Mouse (Mus musculus) c-Kit-positive CD71-negative TER-119-negative erythroid progenitor cells, embryonic 14.5 days (primary cell): ENCODE data around the gene Atoh8.
A peak's percentile ranks its signal among the peaks of the same experiment; 100 is the strongest.

Experiments used
- DNase-seq: peaks from one replicate; pipeline ENCODE4 v3.0.0-alpha.2; 2013; ENCODE audit warnings: low read depth

The Atoh8 gene

GRCm38 (mm10) chr6:72190577-72190976 lies 44.8 kb downstream of the Atoh8 start:
- DNase-seq, result no peak

DNA sequence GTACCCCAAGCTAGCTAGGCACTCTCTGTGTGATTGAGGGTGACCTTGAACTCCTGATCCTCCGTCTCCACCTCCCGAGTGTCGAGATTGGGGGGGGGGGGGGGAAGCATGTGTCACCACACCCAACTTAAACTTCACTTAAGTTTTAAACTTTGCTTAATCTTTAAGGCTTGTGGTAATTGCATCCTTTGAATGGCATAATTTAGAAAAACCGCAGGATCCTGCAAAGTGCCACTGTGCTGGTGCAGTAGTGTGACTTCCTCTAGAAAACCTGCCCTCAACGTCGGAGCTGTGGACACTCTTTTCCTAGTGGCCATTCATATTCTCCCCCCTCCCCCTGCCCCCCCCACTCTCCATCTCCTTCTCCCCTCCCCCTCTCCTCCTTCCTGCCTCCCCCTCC lies 45.3 kb downstream of the Atoh8 start:
- DNase-seq, result no peak

- no peak for DNase-seq
Measured at GRCm38 (mm10) chr6:72189061-72189863, 46.1 kb downstream of the Atoh8 start.

- DNase-seq, result no peak
Measured at GRCm38 (mm10) chr6:72186809-72187208, 48.6 kb downstream of the Atoh8 start.

DNA sequence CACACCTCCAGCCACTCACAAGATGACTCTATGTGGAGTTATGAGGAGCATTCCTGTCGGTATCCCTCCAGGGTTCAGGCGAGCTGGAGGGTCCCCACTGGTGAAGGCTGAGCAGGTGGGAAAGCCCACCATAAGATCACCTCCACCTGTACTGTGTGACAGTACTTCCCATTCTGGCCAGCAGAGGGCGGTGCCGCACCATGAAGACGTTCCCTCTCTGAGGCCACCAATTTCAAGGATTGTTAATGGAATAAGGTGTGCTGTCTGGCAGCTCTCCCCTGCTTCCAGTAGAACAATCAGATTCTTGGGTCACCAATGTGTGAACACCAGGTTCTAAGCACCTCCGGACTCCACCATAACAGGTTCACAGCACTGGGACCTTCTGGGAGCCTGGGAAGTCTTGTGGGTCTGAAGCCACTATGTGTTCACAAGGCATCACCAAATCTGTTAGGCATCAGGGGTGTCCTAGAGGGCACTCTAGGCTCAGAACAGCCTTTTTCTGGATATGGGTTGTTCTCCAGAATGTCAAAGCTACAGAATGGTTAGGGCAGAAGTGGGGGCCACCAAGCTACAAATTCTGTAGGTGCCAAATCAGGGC lies 49.4 kb downstream of the Atoh8 start:
- DNase-seq, result peak; percentile 40

DNA sequence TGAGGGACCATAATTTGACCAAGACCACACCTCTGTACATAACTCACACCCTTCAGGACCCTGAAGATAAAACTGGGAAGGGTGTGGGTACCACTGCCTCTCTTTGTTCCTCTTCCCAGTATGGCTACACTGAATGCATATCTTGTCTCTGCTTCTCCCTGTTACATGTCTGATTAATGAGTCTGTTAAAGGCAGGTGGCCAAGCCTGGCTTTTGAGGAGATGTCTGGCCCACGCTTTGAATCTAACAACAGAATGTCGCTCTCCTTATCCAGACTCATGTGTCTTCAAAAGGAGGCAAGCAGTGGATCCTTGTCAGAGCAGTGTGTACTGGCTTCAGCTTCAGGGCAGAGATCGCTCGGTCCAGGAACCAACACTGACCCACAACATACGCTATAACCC lies 50.8 kb downstream of the Atoh8 start:
- DNase-seq, result no peak

DNA sequence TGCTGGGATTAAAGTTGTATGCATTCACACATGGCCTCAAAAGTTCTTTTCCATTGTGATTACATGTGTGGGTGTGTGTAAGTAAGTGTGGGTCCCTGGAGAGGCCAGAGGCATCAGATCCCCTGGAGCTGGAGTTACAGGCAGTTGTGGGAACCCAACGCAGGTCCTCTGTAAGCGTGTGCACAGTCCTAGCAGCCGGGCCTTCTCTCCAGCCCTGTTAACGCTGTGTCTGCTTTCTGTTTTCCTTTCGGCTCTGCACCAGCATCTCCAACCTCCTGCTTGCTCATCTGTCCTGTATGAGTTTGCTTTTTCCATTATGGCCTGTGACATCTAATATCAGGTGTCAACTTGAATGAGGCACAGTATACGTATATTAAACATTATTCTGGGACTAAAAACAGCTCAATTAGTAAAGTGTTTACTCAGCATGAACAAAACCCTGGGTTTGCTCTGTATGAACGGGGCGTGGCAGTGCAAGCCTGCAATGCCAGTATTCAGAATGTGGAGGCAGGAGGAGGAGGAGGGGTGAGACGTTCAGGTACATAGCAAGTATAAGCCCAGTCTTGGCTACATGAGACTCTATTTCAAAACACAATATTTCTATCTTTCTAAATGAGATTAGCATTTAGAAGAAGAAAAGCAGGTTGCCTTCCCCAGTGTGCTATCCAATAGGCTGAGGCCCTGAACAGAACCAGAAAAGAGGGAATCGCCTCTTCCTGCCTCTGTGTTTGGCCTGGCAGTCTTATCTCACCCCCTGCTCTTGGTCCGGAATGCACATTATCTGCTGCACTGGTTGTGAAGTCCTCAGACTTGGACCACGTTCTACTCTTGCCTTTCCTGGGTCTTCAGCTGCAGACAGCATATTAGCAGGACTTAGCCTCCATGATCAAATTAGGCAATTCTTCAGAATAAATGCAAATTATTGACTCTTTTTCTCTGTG lies 55.5 kb downstream of the Atoh8 start:
- DNase-seq, result no peak

DNA sequence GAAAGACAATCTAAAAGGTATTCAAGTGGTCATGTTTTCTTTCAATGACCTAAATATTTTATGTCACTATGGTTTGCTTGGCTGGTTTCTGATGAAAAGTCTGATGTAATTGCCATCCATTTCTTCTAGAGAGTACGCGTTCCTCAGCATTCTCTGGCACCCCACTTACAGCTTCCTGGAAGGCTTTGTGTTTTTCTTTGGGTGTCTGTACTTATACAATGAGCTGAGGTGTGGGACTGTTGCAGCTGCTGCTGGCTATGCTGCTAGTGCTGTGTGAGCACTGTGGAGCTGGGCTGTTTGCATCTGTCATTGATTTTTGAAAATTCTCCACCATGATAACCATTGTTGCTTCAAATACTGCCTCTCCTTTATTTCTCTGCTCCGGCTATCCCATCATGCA lies 56.4 kb downstream of the Atoh8 start:
- DNase-seq, result no peak

DNA sequence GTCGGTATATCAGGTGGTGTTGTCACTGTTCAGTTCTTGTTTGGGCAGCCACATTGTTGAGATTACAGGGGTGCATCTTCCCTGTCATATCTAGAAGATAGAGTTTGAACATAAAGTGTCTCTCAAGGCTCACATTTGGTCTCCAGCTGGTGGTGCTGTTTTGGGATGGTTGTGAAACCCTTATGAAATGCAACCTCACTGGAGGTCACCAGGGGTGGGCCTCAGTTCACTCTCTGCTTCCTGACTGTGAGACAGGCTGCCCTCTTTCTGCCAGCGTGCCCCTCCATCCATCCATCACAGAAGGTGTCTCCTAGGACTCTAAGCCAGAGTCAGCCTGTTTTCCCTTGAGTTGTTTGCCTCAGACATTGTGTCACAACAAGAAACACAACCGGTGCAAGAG lies 58.0 kb downstream of the Atoh8 start:
- no peak for DNase-seq

- DNase-seq, result no peak
Measured at GRCm38 (mm10) chr6:72176004-72176403, 59.4 kb downstream of the Atoh8 start.

DNA sequence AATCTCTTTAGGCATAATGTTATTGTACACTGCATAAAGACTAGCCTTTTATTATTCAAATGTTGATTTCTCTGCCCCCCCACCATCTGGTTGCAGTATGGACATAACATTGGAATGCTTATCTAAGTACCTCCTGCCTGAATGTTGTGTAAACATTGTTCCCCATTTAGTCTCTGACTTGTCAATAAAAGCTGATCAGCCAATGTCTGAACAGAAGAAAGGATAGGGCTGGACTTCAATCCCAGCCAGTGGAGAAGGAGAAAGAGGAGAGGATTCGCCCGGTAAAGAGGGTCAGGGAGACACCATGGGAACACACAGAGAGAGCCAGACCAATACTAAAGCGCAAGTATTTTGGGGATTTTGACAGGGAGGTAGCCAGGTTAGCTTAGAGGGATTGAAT lies 60.0 kb downstream of the Atoh8 start:
- no peak for DNase-seq

GRCm38 (mm10) chr6:72173350-72173749 lies 62.0 kb downstream of the Atoh8 start:
- no peak for DNase-seq

DNA sequence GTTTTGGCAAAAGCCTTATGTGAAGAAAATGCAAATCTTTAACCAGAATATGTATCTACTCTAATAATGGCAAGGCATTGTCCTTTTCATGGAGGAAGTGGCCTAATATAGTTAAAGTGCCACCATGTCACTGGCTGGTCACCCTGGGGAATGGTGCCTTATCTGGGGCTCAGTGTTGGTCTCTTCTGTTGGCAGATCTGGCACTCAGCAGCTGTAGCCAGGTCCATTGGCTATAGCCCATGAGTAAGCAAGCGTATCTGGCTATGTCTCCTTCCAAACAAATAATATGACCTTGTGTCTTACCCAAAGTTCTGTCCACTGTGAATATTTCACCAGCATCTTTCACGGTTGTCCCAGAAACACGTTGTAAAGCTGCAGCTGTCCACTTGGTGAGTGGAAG lies 64.0 kb downstream of the Atoh8 start:
- DNase-seq, result no peak

GRCm38 (mm10) chr6:72165907-72166306 lies 69.5 kb downstream of the Atoh8 start:
- no peak for DNase-seq

GRCm38 (mm10) chr6:72164321-72165275 lies 70.8 kb downstream of the Atoh8 start:
- DNase-seq, result peak; percentile 91

DNA sequence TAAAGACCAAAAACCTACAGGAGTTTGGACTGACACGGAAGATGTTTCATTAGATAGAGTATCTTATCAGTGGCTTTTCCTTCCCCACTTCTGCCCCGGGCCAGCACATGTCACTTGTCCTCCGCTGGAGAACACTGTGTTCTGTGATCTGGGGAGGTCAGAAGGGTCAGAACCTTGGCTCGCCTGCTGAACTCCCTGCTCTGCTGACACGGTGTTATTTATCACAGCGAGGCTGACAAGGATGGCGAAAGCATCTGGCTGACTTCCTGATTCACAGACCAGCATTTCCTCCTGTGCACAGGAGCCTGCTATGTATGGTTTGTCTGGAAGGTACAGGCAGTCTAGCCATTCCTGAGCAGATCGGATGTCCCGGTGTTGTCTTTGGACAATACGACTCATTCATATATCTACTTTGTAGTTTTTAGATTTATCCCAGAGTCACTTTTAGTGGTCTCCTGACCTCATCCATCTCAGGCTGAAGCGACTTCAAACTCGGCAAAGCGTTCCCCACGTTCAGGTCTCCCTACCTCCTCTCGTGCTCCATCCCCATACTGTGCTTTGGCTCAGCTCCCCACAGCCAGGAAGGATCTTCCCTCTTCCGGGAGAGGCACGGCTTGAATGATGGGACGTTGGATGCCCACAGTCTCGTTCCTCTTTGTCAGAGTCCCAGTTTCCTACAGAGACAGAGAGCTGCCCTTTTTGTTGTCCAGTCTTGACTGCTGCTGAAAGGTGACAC lies 73.1 kb downstream of the Atoh8 start:
- no peak for DNase-seq

- DNase-seq, result no peak
Measured at GRCm38 (mm10) chr6:72161751-72162150, 73.6 kb downstream of the Atoh8 start.

DNA sequence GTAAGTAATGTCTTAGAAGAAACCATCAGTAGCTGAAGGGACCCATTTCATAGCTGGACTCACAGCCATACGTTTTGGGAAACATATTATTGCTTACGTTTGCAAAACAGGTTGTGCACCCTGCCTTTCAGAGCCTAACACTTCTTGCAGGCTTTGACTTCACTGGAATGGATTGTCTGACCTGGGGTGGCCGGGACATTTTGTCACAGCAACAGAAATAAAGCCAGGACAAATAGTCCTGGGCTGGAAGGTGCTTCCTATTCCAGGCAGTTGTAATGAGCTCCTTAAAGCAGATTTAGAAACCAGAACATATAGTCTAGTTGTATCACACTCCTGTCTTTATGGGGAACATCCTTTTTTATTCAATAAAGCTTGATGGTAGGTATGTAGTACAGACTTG lies 74.4 kb downstream of the Atoh8 start:
- no peak for DNase-seq

GRCm38 (mm10) chr6:72159861-72160395 lies 75.4 kb downstream of the Atoh8 start:
- DNase-seq, result no peak

DNA sequence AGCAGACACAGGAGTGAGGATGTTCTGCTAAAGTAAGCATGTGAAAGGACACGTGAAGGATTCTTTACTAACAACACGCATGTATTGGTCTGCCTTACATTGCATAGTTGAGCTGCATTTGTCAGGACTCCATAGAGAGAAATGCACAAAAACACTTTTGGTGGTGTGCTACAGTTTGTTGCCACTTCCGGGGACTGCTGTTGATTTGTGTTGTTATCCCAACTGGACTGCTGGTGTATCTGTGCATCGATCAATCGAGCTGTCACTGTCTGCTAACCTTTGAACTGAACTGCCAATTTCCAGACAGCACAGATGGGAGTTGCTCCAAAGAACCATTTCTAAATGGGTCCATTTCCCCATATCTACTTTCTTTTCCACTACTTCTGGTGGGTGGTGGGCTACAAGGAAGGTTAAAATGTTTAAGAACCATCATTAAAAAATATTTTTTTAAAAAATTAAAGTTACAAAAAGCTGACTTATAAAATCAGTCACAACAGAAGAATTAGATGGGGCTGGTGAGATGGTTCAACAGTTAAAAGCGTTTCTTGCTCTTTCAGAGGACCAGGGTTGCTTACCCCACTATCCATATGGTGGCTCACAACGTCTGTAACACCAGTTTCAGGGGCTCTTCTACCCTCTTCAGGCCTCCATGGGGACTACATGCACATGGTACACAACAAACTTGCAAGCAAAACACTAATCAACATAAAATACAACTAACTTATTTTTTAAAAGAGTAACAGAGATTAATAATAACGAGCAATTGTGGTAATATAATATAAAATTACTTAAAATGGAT lies 76.2 kb downstream of the Atoh8 start:
- DNase-seq, result no peak
